Mouse (Mus musculus): ENCODE data around the gene Cmc1.

DNA sequence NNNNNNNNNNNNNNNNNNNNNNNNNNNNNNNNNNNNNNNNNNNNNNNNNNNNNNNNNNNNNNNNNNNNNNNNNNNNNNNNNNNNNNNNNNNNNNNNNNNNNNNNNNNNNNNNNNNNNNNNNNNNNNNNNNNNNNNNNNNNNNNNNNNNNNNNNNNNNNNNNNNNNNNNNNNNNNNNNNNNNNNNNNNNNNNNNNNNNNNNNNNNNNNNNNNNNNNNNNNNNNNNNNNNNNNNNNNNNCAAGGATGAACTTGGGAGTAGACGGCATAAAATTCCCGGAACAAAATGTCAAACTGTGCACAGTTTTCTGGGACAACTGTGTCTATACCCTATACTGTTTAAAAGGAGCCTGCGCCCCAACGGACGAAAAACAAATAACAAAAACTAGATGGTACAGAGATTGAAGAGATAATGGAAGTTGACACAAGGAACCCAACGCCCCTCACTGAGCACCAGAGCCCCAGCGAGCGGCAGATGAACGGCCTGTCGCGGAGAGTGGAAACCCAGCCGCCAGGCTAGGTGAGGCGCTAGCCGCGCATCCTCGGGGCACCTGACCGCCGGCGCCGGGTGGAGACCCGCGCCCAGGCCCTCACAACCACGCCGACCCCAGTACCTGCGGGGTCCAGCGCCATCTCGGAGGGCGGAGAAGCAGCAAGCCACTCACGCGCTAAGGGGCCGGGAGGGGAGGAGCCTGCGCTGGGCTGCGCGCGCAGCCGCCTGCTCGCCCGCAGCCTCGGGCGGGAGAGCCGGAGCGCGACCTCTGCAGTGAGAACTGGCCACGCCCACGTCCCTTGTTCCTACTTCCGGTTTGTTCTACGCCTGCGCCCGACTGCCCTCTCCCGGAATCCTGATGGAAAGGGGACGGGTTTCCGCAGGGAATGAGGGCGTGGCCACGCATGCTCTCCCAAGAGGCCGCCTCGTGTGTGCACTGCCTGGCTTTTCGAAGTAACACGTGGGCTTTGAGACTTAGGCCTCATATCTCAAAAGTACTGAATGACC is at the start of gene Cmc1:
- TF ChIP-seq POLR2A (IDR thresholded peaks at IDR 0.05; ENCODE audit: insufficient read length, low read depth) (peak; percentile 90), USF1 (IDR thresholded peaks at IDR 0.05; ENCODE audit: low read depth) (peak; percentile 32), E2F4 (IDR thresholded peaks at IDR 0.05; ENCODE audit: insufficient read depth) (no peak), TCF12 (IDR thresholded peaks at IDR 0.05; ENCODE audit: insufficient read depth, poor library complexity, severe bottlenecking) (no peak)

Data from myocyte (in vitro differentiated cells).